7 mouse cellular contexts compared by ENCODE assay signal in genomic region chr6:4505158-4505997, GRCm38 (mm10). TPM values are rescaled to one million over a fixed set of nuclear protein-coding genes. Genes with fewer than 3 reads are reported as not detected.
DNase-seq lines count a peak whose midpoint lies in the region; ATAC-seq and TF ChIP-seq lines count a peak whose summit lies in the region.

No protein-coding gene starts in this region.

- peak overlapping the region; percentile 71 for H3K4me3 ChIP-seq in embryonic fibroblast, embryonic 13.5 days (ENCODE audit: insufficient read depth, low read length)
- peak overlapping the region; percentile 48 for H3K4me3 ChIP-seq in heart, embryonic 15.5 days
- peak overlapping the region; percentile 85 for H3K4me3 ChIP-seq in testis, adult 2 months (ENCODE audit: control insufficient read depth, low read depth, low read length)

- ATAC-seq in heart, embryonic 15.5 days (replicated peaks; ENCODE audit: insufficient number of reproducible peaks, insufficient read depth, low FRiP score, low read depth) = peak; percentile 79

- H3K4me1 ChIP-seq in embryonic fibroblast, embryonic 13.5 days (ENCODE audit: control insufficient read depth, insufficient read depth, low read length) = peaks cover 6% of the 10 kb centered on the region
- H3K4me1 ChIP-seq in heart, embryonic 15.5 days (replicated peaks) = peaks cover 7% of the 10 kb centered on the region; the same call in 1 of the 2 replicates
- peaks cover 7% of the 10 kb centered on the region for H3K4me1 ChIP-seq in testis, adult 2 months (ENCODE audit: control insufficient read depth, insufficient read depth, low read length)

- under 1% methylated on average over 31 of the region's 31 CpGs for WGBS in heart, embryonic 15.5 days

- peak; percentile 100 for TF ChIP-seq POLR2A in embryonic fibroblast, embryonic 13.5 days (IDR thresholded peaks at IDR 0.05; ENCODE audit: low read depth, low read length)
- TF ChIP-seq POLR2A in testis, adult 2 months (IDR thresholded peaks at IDR 0.05; ENCODE audit: control insufficient read depth, low read depth, low read length) = no peak

- DNase-seq in adrenal gland, postnatal 25 days = peak; percentile 23
- DNase-seq in kidney, postnatal 10 days = peak; percentile 87
- peak; percentile 75 to 88 for DNase-seq in lung, postnatal 4 days
- no peak for DNase-seq in spleen, postnatal 36 days (ENCODE audit: low spot score in 2 of 2)

- H3K27ac ChIP-seq in embryonic fibroblast, embryonic 13.5 days (ENCODE audit: insufficient read depth, low read length) = peak overlapping the region; percentile 89
- peak overlapping the region; percentile 81 for H3K27ac ChIP-seq in heart, embryonic 15.5 days
- peak overlapping the region; percentile 70 for H3K27ac ChIP-seq in testis, adult 2 months (ENCODE audit: control insufficient read depth, insufficient read depth, low read depth, low read length)

- peak overlapping the region; percentile 90 for H3K4me2 ChIP-seq in heart, embryonic 15.5 days

- H3K36me3 ChIP-seq in heart, embryonic 15.5 days = no peaks in the 10 kb centered on the region
- no peaks in the 10 kb centered on the region for H3K36me3 ChIP-seq in testis, adult 2 months (ENCODE audit: control insufficient read depth, insufficient read depth, low read length)

- peak overlapping the region; percentile 51 for H3K9ac ChIP-seq in heart, embryonic 15.5 days

- H3K27me3 ChIP-seq in heart, embryonic 15.5 days = 0 out of 2 replicates have a peak, but pooled peaks cover 3% of the 10 kb centered on the region
- H3K27me3 ChIP-seq in testis, adult 2 months (ENCODE audit: control insufficient read depth, insufficient read depth, low read length) = no peaks in the 10 kb centered on the region; the same call in 1 of the 2 replicates

- no peak for TF ChIP-seq CTCF in embryonic fibroblast, embryonic 13.5 days (IDR thresholded peaks at IDR 0.05; ENCODE audit: borderline replicate concordance, insufficient read depth, low read length)
- TF ChIP-seq CTCF in testis, adult 2 months (IDR thresholded peaks at IDR 0.05; ENCODE audit: control insufficient read depth, insufficient read depth, insufficient replicate concordance, low read depth, low read length) = no peak

- H3K9me3 ChIP-seq in heart, embryonic 15.5 days (replicated peaks) = no peaks in the 10 kb centered on the region

RNA-seq across cellular contexts. Expression of gene Col1a2, which starts 0.8 kb away (rescaled TPM):
- total RNA-seq in adrenal gland, postnatal 25 days (2021) = 92.1 and 93.5 TPM in 2 replicates
- polyA plus RNA-seq in embryonic fibroblast, embryonic 13.5 days (2011; ENCODE audit: insufficient read length, low read depth, missing spikeins) = 3,465 and 4,838 TPM in 2 replicates
- 469 and 631 TPM in 2 replicates for polyA plus RNA-seq in heart, embryonic 15.5 days (2015; fragmentation: Nextera tagmentation; extraction: Ambion mirVana)
- 23.3 and 27.5 TPM in 2 replicates for polyA plus RNA-seq in testis, adult 2 months (2012; rRNA removed)

Comparison
In these comparisons a context has a peak if more than half of its experiments do, and no peak if none do; other contexts are left out.
1. DNase-seq: peak in adrenal gland, postnatal 25 days (single experiment), kidney, postnatal 10 days (single experiment) and lung, postnatal 4 days (2 of 2); none in spleen, postnatal 36 days (0 of 2).
2. RNA of gene Col1a2, which starts 0.8 kb away (polyA plus RNA-seq): 3,465 to 4,838 TPM in embryonic fibroblast, embryonic 13.5 days and 469 to 631 TPM in heart, embryonic 15.5 days; 23.3 to 27.5 TPM in testis, adult 2 months; every median in the first group is over 10 times any median in the second.
3. Peak in every context shown above with its lines, with median percentiles within 50 percentile points of each other: H3K27ac ChIP-seq and H3K4me3 ChIP-seq.